Mouse (Mus musculus): ENCODE measurements around the gene Chmp6. TPM values are rescaled to one million over a fixed set of nuclear protein-coding genes. Genes with fewer than 3 reads are reported as not detected.
A peak's percentile ranks its signal among the peaks of the same experiment; 100 is the strongest.

Gene Chmp6
- total and polyA plus RNA-seq, 3 experiments, result 50.3 to 70.6 (median 59.7) TPM

- dilution Hi-C loops (cut with MboI; ENCODE audit: extremely low pct_ligation_motif_present, extremely low pct_unique_long_range_greater_than_20kb, low sequenced_read_pairs) (no loop called here), in situ Hi-C loops (cut with MboI; ENCODE audit: low pct_ligation_motif_present, low pct_unique_long_range_greater_than_20kb, low sequenced_read_pairs) (no loop called here)
- Histone ChIP-seq H3K4me2 (ENCODE audit: insufficient read depth, low read depth, poor library complexity, severe bottlenecking) (no peak overlapping the region), H3K9me3 (replicated peaks; ENCODE audit: low read length) (no peaks in the 10 kb centered on the region), H3K27ac (ENCODE audit: insufficient read depth, low read depth) (no peak overlapping the region), H3K36me3 (replicated peaks in 1 of 2; ENCODE audit: control insufficient read depth in 1 of 2, insufficient read depth in 1 of 2, low read length in 1 of 2) (peaks cover 76 to 95% of the 10 kb centered on the region in 2 experiments), H3K4me3 (replicated peaks in 1 of 3; ENCODE audit: low read depth in 2 of 3, low read length in 2 of 3, poor library complexity in 1 of 3) (no peak overlapping the region), H3K4me1 (ENCODE audit: control insufficient read depth in 1 of 2, insufficient read depth in 2 of 2) (peaks cover 0 to 25% of the 10 kb centered on the region in 2 experiments; a peak in 2 of 4 replicates), H3K9ac (ENCODE audit: insufficient read depth, low read depth) (no peak overlapping the region), H3K79me2 (replicated peaks; ENCODE audit: control insufficient read depth, extremely low read depth, insufficient read depth, poor library complexity, severe bottlenecking) (no peaks in the 10 kb centered on the region), H3K27me3 (replicated peaks) (no peaks in the 10 kb centered on the region)
- DNase-seq (ENCODE audit: extremely low read depth), result no peak
- TF ChIP-seq ZC3H11A (IDR thresholded peaks at IDR 0.05; ENCODE audit: low read depth, low read length), result no peak
- TF ChIP-seq IRF4 (IDR thresholded peaks at IDR 0.05; ENCODE audit: low read depth, low read length), result no peak
- TF ChIP-seq ELF1 (IDR thresholded peaks at IDR 0.05; ENCODE audit: low read depth, low read length), result no peak
- TF ChIP-seq CHD2 (IDR thresholded peaks at IDR 0.05; ENCODE audit: low read length), result no peak
- TF ChIP-seq CTCF (conservative IDR thresholded peaks at IDR 0.05 in 1 of 2, IDR thresholded peaks at IDR 0.05 in 1 of 2; ENCODE audit: low read depth in 2 of 2, low read length in 2 of 2), result no peak
- no peak for TF ChIP-seq NELFE (IDR thresholded peaks at IDR 0.05; ENCODE audit: low read depth, low read length)
- TF ChIP-seq EP300 (IDR thresholded peaks at IDR 0.05; ENCODE audit: low read length), result no peak
Measured at GRCm38 (mm10) chr11:119891601-119892215, 21.5 kb upstream of the Chmp6 start.

GRCm38 (mm10) chr11:119893667-119894236 is 19.5 kb upstream of the Chmp6 start:
- dilution Hi-C loops (cut with MboI; ENCODE audit: extremely low pct_ligation_motif_present, extremely low pct_unique_long_range_greater_than_20kb, low sequenced_read_pairs) (no loop called here), in situ Hi-C loops (cut with MboI; ENCODE audit: low pct_ligation_motif_present, low pct_unique_long_range_greater_than_20kb, low sequenced_read_pairs) (no loop called here)
- Histone ChIP-seq H3K4me2 (ENCODE audit: insufficient read depth, low read depth, poor library complexity, severe bottlenecking) (no peak overlapping the region), H3K4me1 (ENCODE audit: control insufficient read depth in 1 of 2, insufficient read depth in 2 of 2) (peaks cover 0 to 30% of the 10 kb centered on the region in 2 experiments; a peak in 2 of 4 replicates), H3K27me3 (replicated peaks) (no peaks in the 10 kb centered on the region), H3K27ac (ENCODE audit: insufficient read depth, low read depth) (no peak overlapping the region), H3K79me2 (replicated peaks; ENCODE audit: control insufficient read depth, extremely low read depth, insufficient read depth, poor library complexity, severe bottlenecking) (no peaks in the 10 kb centered on the region), H3K9ac (ENCODE audit: insufficient read depth, low read depth) (no peak overlapping the region), H3K36me3 (replicated peaks in 1 of 2; ENCODE audit: control insufficient read depth in 1 of 2, insufficient read depth in 1 of 2, low read length in 1 of 2) (peaks cover 82 to 98% of the 10 kb centered on the region in 2 experiments), H3K4me3 (replicated peaks in 1 of 3; ENCODE audit: low read depth in 2 of 3, low read length in 2 of 3, poor library complexity in 1 of 3) (no peak overlapping the region), H3K9me3 (replicated peaks; ENCODE audit: low read length) (no peaks in the 10 kb centered on the region)
- no peak for DNase-seq (ENCODE audit: extremely low read depth)
- no peak for TF ChIP-seq TCF12 (IDR thresholded peaks at IDR 0.05; ENCODE audit: low read depth, low read length)

- no peaks in the 10 kb centered on the region for H3K79me2 ChIP-seq (replicated peaks; ENCODE audit: control insufficient read depth, extremely low read depth, insufficient read depth, poor library complexity, severe bottlenecking)
- no peak overlapping the region for H3K27ac ChIP-seq (ENCODE audit: insufficient read depth, low read depth)
- DNase-seq (ENCODE audit: extremely low read depth), result peak; percentile 34
- in situ Hi-C loops (cut with MboI; ENCODE audit: low pct_ligation_motif_present, low pct_unique_long_range_greater_than_20kb, low sequenced_read_pairs) (no loop called here), dilution Hi-C loops (cut with MboI; ENCODE audit: extremely low pct_ligation_motif_present, extremely low pct_unique_long_range_greater_than_20kb, low sequenced_read_pairs) (no loop called here)
- no peaks in the 10 kb centered on the region for H3K27me3 ChIP-seq (replicated peaks)
- no peak overlapping the region for H3K4me3 ChIP-seq (replicated peaks in 1 of 3; ENCODE audit: low read depth in 2 of 3, low read length in 2 of 3, poor library complexity in 1 of 3)
- H3K36me3 ChIP-seq (replicated peaks in 1 of 2; ENCODE audit: control insufficient read depth in 1 of 2, insufficient read depth in 1 of 2, low read length in 1 of 2), result peaks cover 75 to 98% of the 10 kb centered on the region in 2 experiments
- no peak overlapping the region for H3K4me2 ChIP-seq (ENCODE audit: insufficient read depth, low read depth, poor library complexity, severe bottlenecking)
- no peak for TF ChIP-seq BHLHE40 (IDR thresholded peaks at IDR 0.05; ENCODE audit: low read depth, low read length)
- TF ChIP-seq GABPA (IDR thresholded peaks at IDR 0.05; ENCODE audit: insufficient replicate concordance, low read depth, low read length), result no peak
- no peak for TF ChIP-seq MAFK (IDR thresholded peaks at IDR 0.05; ENCODE audit: insufficient replicate concordance, low read length)
- no peak for TF ChIP-seq KAT2A (IDR thresholded peaks at IDR 0.05; ENCODE audit: insufficient replicate concordance, low read length)
- no peak for TF ChIP-seq CTCF (conservative IDR thresholded peaks at IDR 0.05 in 1 of 2, IDR thresholded peaks at IDR 0.05 in 1 of 2; ENCODE audit: low read depth in 2 of 2, low read length in 2 of 2)
- TF ChIP-seq CHD2 (IDR thresholded peaks at IDR 0.05; ENCODE audit: low read length), result no peak
- no peak for TF ChIP-seq JUND (conservative IDR thresholded peaks at IDR 0.05; ENCODE audit: low read depth, low read length)
- TF ChIP-seq RCOR1 (conservative IDR thresholded peaks at IDR 0.05; ENCODE audit: low read depth, low read length), result no peak
- no peak for TF ChIP-seq USF1 (IDR thresholded peaks at IDR 0.05; ENCODE audit: low read depth, low read length)
- TF ChIP-seq ZKSCAN1 (IDR thresholded peaks at IDR 0.05; ENCODE audit: borderline replicate concordance, low read depth, low read length), result no peak
- H3K4me1 ChIP-seq (ENCODE audit: control insufficient read depth in 1 of 2, insufficient read depth in 2 of 2), result peaks cover 0 to 30% of the 10 kb centered on the region in 2 experiments; a peak in 2 of 4 replicates
- no peak overlapping the region for H3K9ac ChIP-seq (ENCODE audit: insufficient read depth, low read depth)
- no peaks in the 10 kb centered on the region for H3K9me3 ChIP-seq (replicated peaks; ENCODE audit: low read length)
Measured at GRCm38 (mm10) chr11:119894634-119895033, 18.6 kb upstream of the Chmp6 start.
